Mouse (Mus musculus): ENCODE measurements around the gene Ets2.
A peak's percentile ranks its signal among the peaks of the same experiment; 100 is the strongest.
"Not testable (repeated sequence)": the region's sequence is repeated elsewhere in the genome, so short reads cannot be mapped to it uniquely, and the experiment has no call there.

Ets2 gene

DNA sequence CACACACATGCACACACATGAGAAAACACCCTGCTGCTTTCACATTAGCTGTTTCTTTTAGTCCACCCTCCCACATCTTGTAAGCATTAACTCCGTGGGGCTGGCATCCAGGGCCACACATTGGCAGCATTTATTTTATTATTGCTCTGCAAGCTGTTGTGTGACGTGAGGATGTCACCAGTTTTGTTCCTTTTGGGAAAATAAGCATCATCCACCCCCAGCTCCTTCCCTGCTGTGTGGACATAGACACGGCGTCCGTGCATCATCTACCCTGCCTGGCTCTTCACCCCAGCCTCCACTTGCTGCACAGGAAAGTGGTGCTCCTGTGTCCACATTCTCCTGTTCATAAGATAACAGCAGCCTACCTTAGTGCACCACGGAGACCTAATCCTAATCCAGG is 27.9 kb downstream of the Ets2 start:
- no peak for DNase-seq (ENCODE audit: low spot score)

DNA sequence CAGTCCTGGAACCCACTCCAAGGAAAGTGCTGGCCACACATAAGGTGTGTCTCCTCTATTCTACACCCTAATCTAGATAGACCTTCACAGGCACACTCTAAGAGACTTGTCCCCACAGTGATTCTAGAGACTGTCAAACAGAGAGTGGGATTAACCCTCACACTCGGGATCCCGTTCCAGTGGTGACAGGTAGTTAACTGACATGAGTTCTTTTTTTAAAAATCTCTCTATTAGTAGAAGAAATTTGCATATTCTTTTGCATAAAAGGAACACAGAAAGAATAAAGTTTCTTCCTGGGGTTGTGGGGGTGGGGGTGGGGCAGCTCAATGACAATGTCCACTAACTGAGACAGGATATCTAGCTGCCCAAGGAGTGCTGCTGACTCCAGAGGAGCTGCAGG is 32.9 kb downstream of the Ets2 start:
- DNase-seq (ENCODE audit: low spot score) = no peak

- no peak for DNase-seq (ENCODE audit: low spot score)
Observed at GRCm38 (mm10) chr16:95736059-95736458, 34.2 kb downstream of the Ets2 start.

- DNase-seq (ENCODE audit: low spot score) = no peak
Observed at GRCm38 (mm10) chr16:95736470-95736869, 34.6 kb downstream of the Ets2 start.

DNA sequence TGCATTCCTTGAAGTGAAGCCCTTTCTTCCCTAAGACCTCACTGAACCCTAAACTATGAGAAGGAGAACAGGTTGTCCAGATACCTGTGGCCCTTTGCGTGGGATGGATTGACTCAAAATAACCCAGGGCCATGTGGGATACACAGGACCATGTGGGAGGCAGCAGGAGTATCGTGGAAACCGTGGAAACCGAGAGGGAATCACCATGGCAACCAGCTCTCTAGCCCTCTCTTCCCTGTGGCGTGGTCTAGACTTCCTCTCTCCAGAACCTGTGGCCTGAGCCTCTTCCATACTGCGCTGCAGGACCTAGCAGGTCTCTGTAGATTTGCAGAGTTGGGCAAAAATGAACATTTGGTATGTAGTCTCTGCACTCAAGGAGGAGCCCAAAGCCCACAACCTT is 37.6 kb downstream of the Ets2 start:
- DNase-seq (ENCODE audit: low spot score) = peak; percentile 23

DNA sequence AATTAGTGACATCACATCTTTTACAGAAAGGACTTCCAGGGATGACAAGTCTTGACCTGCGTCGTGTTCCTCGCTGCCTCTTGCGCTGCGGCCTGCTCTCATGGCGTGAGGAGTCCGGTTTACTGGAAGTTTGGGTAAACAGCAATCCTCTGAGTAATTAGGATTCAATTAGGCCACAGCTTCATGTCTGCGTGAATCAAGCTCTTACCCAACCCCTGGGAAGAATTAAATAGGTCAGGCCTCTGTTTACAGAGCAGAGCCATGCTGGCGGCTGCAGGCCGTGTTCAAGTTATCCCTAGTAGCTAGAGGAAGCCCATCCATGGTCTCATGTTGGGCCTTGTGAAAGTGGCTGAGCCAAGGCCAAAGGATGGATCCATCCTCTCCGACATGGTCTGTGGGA is 39.5 kb downstream of the Ets2 start:
- peak; percentile 59 for DNase-seq (ENCODE audit: low spot score)

- DNase-seq (ENCODE audit: low spot score) = no peak
Observed at GRCm38 (mm10) chr16:95741915-95742739, 40.3 kb downstream of the Ets2 start.

GRCm38 (mm10) chr16:95742740-95743030 is 40.8 kb downstream of the Ets2 start:
- DNase-seq (ENCODE audit: low spot score) = no peak

DNA sequence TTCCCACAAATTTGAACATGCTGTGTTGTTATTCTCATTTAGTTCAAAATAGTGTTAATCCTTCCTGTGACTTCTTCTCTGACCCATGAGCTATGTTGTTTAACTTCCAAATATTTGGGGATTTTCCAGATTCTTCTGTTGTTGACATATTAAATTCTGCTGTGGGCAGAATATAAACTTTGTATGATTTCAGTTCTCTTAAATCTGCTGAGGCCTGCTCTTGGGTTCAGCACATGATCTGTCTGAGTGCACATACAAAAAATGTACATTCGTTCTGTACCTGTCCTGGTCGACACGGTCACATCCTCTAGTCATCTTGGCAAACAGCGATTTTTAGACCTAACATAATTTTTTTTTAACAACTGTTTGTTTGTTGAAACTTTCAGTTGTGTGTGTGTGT is 41.2 kb downstream of the Ets2 start:
- no peak for DNase-seq (ENCODE audit: low spot score)

DNA sequence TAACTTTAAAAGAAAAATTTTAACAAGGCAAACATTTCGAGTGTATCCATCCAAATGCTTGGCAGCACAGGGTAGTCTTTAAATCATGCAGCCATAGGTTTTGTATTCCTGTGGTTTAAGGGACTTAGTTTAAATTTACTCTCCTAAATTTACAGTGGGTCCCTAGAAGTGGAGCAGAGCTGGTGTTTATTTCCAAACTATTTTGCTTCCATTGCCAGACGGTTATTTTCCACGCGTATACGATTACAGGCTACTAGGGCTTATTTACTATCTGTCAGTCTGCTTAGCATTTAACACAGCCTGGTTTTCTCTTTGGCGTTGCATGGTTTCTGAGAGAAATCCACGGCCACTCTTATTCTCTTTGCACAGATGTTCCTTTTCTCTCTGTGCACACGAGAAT is 42.9 kb downstream of the Ets2 start:
- DNase-seq (ENCODE audit: low spot score) = no peak

DNA sequence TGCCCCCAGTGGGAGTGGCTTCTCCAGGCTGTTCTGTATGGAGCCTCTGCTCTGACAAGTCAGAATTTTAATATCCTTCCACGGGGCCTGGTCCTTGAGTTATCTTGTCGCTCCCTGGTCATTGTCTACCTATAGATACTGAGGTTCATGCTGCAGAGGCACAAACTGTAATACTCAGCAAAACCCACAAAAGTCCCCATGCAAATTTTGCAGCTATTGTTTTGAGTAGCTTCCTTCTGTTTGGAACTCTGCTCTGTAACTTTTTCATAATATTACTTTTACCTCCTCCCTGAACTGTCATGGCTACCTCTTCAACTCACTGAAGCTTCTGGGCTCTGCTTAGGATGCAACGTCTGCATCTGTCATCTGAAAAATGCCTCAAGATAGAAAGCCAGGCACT is 43.8 kb downstream of the Ets2 start:
- DNase-seq (ENCODE audit: low spot score) = no peak

- DNase-seq (ENCODE audit: low spot score) = no peak
Observed at GRCm38 (mm10) chr16:95746565-95746964, 44.7 kb downstream of the Ets2 start.

DNA sequence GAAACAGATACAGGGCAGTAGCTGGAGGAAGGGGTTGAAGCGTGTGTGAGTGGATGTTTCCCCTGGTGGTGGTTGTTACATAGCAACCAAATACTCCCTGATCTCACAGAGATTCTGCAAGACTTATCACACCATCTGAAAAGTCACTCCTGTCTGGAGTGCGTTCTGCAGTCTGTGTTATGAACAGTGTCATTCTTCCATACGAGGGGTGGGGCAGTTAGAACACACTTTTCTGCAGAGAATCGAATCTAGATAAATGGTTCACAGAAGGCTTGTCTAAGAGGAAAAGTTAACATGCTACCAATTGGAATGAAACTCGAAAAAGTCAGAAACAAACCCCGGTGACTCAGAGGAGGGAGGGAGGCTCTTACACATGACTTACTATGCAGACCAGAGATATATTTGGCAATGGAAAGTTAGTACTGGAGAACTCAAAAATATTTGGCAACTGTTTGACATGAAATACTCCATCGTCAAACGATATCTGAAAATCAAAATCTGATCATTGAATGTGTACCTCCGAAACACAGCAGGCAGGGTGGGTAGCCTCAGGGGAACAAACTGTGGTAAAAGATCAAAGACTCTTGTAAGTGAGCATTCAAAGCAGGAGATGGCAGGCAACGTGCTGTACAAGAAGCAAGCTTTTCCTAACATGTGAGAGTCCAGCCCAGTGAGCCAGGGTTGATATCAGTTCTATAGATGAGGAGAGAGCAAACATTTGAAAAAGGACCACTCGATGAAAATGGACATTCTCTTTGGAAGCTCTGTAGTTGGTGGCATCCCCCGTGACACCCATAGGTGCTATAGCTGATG is 47.6 kb downstream of the Ets2 start:
- DNase-seq (ENCODE audit: low spot score) = no peak

- no peak for DNase-seq (ENCODE audit: low spot score)
Observed at GRCm38 (mm10) chr16:95750211-95750629, 48.3 kb downstream of the Ets2 start.

- DNase-seq (ENCODE audit: low spot score) = no peak
Observed at GRCm38 (mm10) chr16:95752502-95752901, 50.6 kb downstream of the Ets2 start.

DNA sequence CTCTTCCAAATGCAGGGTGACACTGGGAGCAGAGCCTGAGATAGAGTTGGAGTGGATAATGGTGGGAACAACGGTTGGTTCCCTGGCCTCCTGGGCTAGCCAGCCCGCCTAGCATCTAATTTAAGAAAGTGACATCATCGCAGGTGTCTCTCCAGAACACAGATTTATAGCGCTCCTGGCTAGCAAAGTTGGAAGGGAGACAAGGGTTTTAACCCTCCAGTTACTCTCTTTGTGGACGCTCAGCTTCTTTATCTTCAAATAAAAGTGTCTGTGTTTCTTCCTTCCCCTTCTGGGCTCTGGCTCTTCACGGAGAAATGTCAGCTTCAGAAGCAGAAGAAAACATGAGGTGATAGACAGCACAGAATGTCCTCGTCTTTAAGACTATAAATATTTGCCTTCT is 51.4 kb downstream of the Ets2 start:
- no peak for DNase-seq (ENCODE audit: low spot score)

DNA sequence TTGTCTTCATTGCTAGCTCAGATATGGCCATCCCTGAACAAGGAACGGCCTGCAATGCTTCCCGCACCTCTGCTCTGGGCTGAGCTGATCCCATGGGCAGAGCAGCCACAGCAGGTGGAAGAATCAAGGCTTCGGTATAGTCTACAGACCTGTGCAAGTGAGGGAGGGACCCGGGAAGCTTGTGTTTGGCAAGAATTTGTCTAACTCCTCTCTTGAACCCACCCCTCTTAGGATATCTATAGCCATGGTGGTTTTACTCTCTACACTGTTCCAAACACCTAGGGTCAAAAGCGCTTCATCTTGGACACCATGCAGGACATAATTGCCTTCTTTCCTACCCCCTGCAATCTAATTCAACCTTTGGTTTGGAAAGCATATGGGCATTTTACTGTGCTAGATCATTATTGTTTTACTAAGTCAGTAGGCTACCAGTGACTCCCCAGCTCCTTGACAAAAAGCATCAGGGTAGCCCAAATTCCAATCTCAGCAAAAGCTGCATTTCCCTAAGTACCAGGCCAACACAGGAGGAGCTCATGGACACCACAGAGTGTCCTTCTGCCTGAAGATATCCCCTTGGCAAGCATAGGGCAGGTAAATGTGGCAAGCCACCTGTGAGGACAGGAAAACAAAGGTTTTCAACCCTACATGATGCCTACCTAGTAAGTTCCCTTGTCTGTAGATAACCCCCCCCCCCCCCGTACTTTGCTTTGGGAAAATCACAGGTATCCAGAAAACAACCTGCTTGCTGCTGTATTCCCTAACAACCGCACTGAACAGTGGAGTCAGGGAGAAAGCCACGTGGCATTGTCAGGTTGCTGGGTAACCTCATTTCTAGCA is 57.5 kb downstream of the Ets2 start:
- DNase-seq (ENCODE audit: low spot score) = no peak

DNA sequence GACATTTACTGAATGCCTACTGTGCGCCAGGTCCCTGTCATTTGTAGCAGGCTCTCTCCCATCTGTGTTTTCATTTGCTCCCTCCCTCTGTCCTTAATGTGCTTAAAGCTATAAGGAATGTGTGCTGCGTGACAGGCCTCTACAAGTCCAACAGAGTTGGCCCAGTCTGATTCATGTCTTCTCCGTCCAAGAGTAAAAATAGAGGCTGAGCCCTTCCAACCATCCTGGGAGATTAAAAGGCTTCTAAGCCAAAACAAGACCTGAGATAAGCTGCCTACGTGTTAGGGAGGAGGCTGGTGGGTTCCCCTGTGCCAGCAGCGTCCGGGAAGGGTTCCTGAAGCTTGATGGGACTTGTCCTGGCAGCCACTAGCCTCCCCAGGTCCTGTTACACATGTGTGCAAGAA is 58.1 kb downstream of the Ets2 start:
- DNase-seq (ENCODE audit: low spot score) = no peak

DNA sequence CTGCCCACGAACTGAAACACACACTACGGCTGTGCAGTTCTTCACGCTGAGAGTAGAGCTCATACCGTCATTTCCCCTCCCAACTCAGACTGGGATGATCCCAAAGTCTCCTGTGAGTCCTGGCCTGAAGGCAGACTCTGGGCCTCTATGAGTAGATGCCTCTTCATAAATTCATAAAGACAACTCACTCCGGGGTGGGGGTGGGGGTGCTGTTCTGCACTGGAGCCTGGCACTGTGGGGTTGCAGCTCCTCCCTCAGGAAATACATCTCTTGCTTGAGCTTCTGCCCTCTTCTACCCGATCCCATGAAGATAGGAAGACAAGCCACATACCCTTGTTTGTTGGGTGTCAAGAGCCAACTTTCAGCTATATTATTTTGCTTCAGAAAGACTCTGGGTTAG is 59.9 kb downstream of the Ets2 start:
- no peak for DNase-seq (ENCODE audit: low spot score)

GRCm38 (mm10) chr16:95763201-95763600 is 61.3 kb downstream of the Ets2 start:
- DNase-seq (ENCODE audit: low spot score) = no peak

- DNase-seq (ENCODE audit: low spot score) = not testable (repeated sequence)
Observed at GRCm38 (mm10) chr16:95764041-95764440, 62.2 kb downstream of the Ets2 start.

GRCm38 (mm10) chr16:95766181-95766580 is 64.3 kb downstream of the Ets2 start:
- DNase-seq (ENCODE audit: low spot score) = no peak

DNA sequence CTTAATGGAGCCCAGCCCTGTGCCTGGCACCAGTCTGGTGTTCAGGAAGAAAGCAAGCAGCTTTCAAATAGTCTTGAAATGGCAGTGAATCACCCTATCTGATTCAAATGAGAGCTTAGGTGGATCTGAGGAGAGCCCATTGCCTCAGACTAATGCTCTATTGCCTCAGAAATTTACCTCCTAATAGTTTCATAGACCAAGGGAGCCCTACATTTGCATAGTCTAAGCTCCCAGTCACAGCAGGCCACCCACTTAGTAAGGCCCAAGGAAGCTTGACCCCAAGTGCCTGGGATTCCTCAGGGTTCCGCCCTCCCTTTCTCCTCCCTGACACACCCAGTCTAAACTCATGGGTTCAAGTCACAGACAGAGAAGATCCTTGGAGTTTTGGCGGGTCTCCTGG is 65.4 kb downstream of the Ets2 start:
- DNase-seq (ENCODE audit: low spot score) = no peak
